ENCODE assay signal across 13 mouse cellular contexts in genomic region chr19:40405808-40406207, GRCm38 (mm10).
DNase-seq lines count a peak whose midpoint lies in the region; ATAC-seq and TF ChIP-seq lines count a peak whose summit lies in the region.
"Had no signal": no experiment of that assay in that cellular context is flagged by ENCODE, and none has a peak within 500 bp of the region (broad histone marks: within the 10 kb centered on the region; RNA-seq: fewer than 3 reads in every experiment).

No protein-coding gene starts in this region.

- H3K4me3 ChIP-seq in forebrain, embryonic 10.5 days: no peak overlapping the region
- H3K4me3 ChIP-seq in forebrain, embryonic 16.5 days (replicated peaks; ENCODE audit: low read length): no peak overlapping the region
- no peak overlapping the region for H3K4me3 ChIP-seq in hindbrain, embryonic 14.5 days (replicated peaks; ENCODE audit: low read length)
- no peak overlapping the region for H3K4me3 ChIP-seq in limb, embryonic 15.5 days
- no peak overlapping the region for H3K4me3 ChIP-seq in midbrain, embryonic 16.5 days (ENCODE audit: low read depth, low read length)
- H3K4me3 ChIP-seq: embryonic facial prominence, embryonic 13.5 days; limb, embryonic 13.5 days; myocyte had no signal

- 0 out of 2 replicates have a peak overlapping the region, but pooled peaks have one; percentile 1 for H3K27ac ChIP-seq in forebrain, embryonic 10.5 days
- no peak overlapping the region for H3K27ac ChIP-seq in forebrain, embryonic 16.5 days (ENCODE audit: low read length)
- 0 out of 2 replicates have a peak overlapping the region, but pooled peaks have one; percentile 20 for H3K27ac ChIP-seq in hindbrain, embryonic 14.5 days
- peak overlapping the region; percentile 30; the same call in 1 of the 2 replicates for H3K27ac ChIP-seq in limb, embryonic 15.5 days
- no peak overlapping the region for H3K27ac ChIP-seq in midbrain, embryonic 16.5 days (ENCODE audit: low read length)
- H3K27ac ChIP-seq: embryonic facial prominence, embryonic 13.5 days; limb, embryonic 13.5 days had no signal

- no peak for TF ChIP-seq POLR2A in brain, embryonic 14.5 days (IDR thresholded peaks at IDR 0.05; ENCODE audit: borderline replicate concordance, extremely low read depth, insufficient read depth, insufficient read length, poor library complexity, severe bottlenecking)

- H3K4me2 ChIP-seq in forebrain, embryonic 16.5 days (ENCODE audit: low read length): no peak overlapping the region
- no peak overlapping the region for H3K4me2 ChIP-seq in hindbrain, embryonic 14.5 days (replicated peaks)
- H3K4me2 ChIP-seq in limb, embryonic 15.5 days: no peak overlapping the region
- no peak overlapping the region for H3K4me2 ChIP-seq in midbrain, embryonic 16.5 days (ENCODE audit: low read length)
- H3K4me2 ChIP-seq: embryonic facial prominence, embryonic 13.5 days; limb, embryonic 13.5 days had no signal

- 0 out of 2 replicates have a peak, but pooled peaks cover 3% of the 10 kb centered on the region for H3K4me1 ChIP-seq in forebrain, embryonic 10.5 days
- H3K4me1 ChIP-seq in forebrain, embryonic 16.5 days (replicated peaks; ENCODE audit: control insufficient read depth, insufficient read depth, low read length): peaks cover 13% of the 10 kb centered on the region
- peaks cover 10% of the 10 kb centered on the region for H3K4me1 ChIP-seq in hindbrain, embryonic 14.5 days (replicated peaks; ENCODE audit: control insufficient read depth, insufficient read depth, low read length)
- H3K4me1 ChIP-seq in limb, embryonic 15.5 days: peaks cover 16% of the 10 kb centered on the region
- no peaks in the 10 kb centered on the region for H3K4me1 ChIP-seq in midbrain, embryonic 16.5 days (ENCODE audit: control insufficient read depth, insufficient read depth, low read length)

- H3K9me3 ChIP-seq in forebrain, embryonic 10.5 days: no peaks in the 10 kb centered on the region
- H3K9me3 ChIP-seq in forebrain, embryonic 16.5 days (ENCODE audit: control insufficient read depth, low read length): no peaks in the 10 kb centered on the region
- no peaks in the 10 kb centered on the region for H3K9me3 ChIP-seq in hindbrain, embryonic 14.5 days (ENCODE audit: control insufficient read depth, low read length)
- no peaks in the 10 kb centered on the region for H3K9me3 ChIP-seq in limb, embryonic 15.5 days
- H3K9me3 ChIP-seq in midbrain, embryonic 16.5 days (replicated peaks; ENCODE audit: control insufficient read depth, low read length, poor library complexity, severe bottlenecking): no peaks in the 10 kb centered on the region
- H3K9me3 ChIP-seq: embryonic facial prominence, embryonic 13.5 days; limb, embryonic 13.5 days had no signal

- no peak for ATAC-seq in forebrain, embryonic 16.5 days
- ATAC-seq in hindbrain, embryonic 14.5 days (ENCODE audit: low FRiP score): no peak
- no peak for ATAC-seq in limb, embryonic 15.5 days (ENCODE audit: insufficient number of reproducible peaks, low FRiP score, low TSS enrichment, low read depth)
- ATAC-seq in midbrain, embryonic 16.5 days: no peak
- ATAC-seq: Patski had no signal

- no peak overlapping the region for H3K9ac ChIP-seq in forebrain, embryonic 16.5 days (replicated peaks; ENCODE audit: low read depth, low read length)
- no peak overlapping the region for H3K9ac ChIP-seq in hindbrain, embryonic 14.5 days
- H3K9ac ChIP-seq in limb, embryonic 15.5 days: no peak overlapping the region
- H3K9ac ChIP-seq in midbrain, embryonic 16.5 days (ENCODE audit: low read depth, low read length): no peak overlapping the region
- H3K9ac ChIP-seq: embryonic facial prominence, embryonic 13.5 days; limb, embryonic 13.5 days had no signal

- H3K27me3 ChIP-seq in forebrain, embryonic 10.5 days (ENCODE audit: poor library complexity, severe bottlenecking): no peaks in the 10 kb centered on the region
- no peaks in the 10 kb centered on the region for H3K27me3 ChIP-seq in forebrain, embryonic 16.5 days (replicated peaks; ENCODE audit: control insufficient read depth, insufficient read depth, low read length)
- H3K27me3 ChIP-seq in hindbrain, embryonic 14.5 days (ENCODE audit: control insufficient read depth, insufficient read depth, low read length): no peaks in the 10 kb centered on the region
- no peaks in the 10 kb centered on the region for H3K27me3 ChIP-seq in limb, embryonic 15.5 days
- no peaks in the 10 kb centered on the region for H3K27me3 ChIP-seq in midbrain, embryonic 16.5 days (ENCODE audit: control insufficient read depth, insufficient read depth, low read depth, low read length)
- H3K27me3 ChIP-seq: embryonic facial prominence, embryonic 13.5 days; limb, embryonic 13.5 days; Patski had no signal

- TF ChIP-seq CTCF in brain, embryonic 14.5 days (IDR thresholded peaks at IDR 0.05; ENCODE audit: borderline replicate concordance, extremely low read depth, insufficient read depth, insufficient read length): no peak

- DNase-seq in forebrain, embryonic 10.5 days (ENCODE audit: extremely low spot score, low spot score): no peak
- DNase-seq in brain, embryonic 14.5 days (ENCODE audit: low read depth): peak; percentile 21
- DNase-seq in hindbrain, embryonic 14.5 days (ENCODE audit: low spot score): no peak
- DNase-seq in urinary bladder, adult 2 months (ENCODE audit: low spot score): no peak
- no peak for DNase-seq in right cerebral cortex, postnatal 10 days (ENCODE audit: low spot score in 2 of 2)
- DNase-seq: gastrocnemius, postnatal 14 days had no signal

- no peaks in the 10 kb centered on the region for H3K36me3 ChIP-seq in forebrain, embryonic 10.5 days (replicated peaks)
- no peaks in the 10 kb centered on the region for H3K36me3 ChIP-seq in forebrain, embryonic 16.5 days (ENCODE audit: control insufficient read depth, insufficient read depth)
- no peaks in the 10 kb centered on the region for H3K36me3 ChIP-seq in hindbrain, embryonic 14.5 days (replicated peaks; ENCODE audit: control insufficient read depth, insufficient read depth)
- H3K36me3 ChIP-seq in limb, embryonic 15.5 days: no peaks in the 10 kb centered on the region
- H3K36me3 ChIP-seq in midbrain, embryonic 16.5 days (ENCODE audit: control insufficient read depth, insufficient read depth, low read length): no peaks in the 10 kb centered on the region; the same call in 1 of the 2 replicates
- H3K36me3 ChIP-seq: embryonic facial prominence, embryonic 13.5 days; limb, embryonic 13.5 days had no signal

- WGBS in forebrain, embryonic 10.5 days: 87% methylated on average over 11 of the region's 11 CpGs
- 71% methylated on average over 11 of the region's 11 CpGs for WGBS in forebrain, embryonic 16.5 days
- WGBS in hindbrain, embryonic 14.5 days: 76% methylated on average over 11 of the region's 11 CpGs
- WGBS in limb, embryonic 15.5 days: 55% methylated on average over 11 of the region's 11 CpGs
- 85% methylated on average over 11 of the region's 11 CpGs for whole genome bisulfite sequencing in midbrain, embryonic 16.5 days

Comparison
In these comparisons a context has a peak if more than half of its experiments do, and no peak if none do; other contexts are left out.
1. H3K27ac ChIP-seq: peak in forebrain, embryonic 10.5 days (single experiment), hindbrain, embryonic 14.5 days (single experiment) and limb, embryonic 15.5 days (single experiment); none in forebrain, embryonic 16.5 days (single experiment) and midbrain, embryonic 16.5 days (single experiment).